Mouse (Mus musculus): ENCODE data around the gene AL732309.1. TPM values are rescaled to one million over a fixed set of nuclear protein-coding genes. Genes with fewer than 3 reads are reported as not detected.

The AL732309.1 gene
- polyA plus RNA-seq, 1 experiment from 2014 or later, result 3.3 TPM

DNA sequence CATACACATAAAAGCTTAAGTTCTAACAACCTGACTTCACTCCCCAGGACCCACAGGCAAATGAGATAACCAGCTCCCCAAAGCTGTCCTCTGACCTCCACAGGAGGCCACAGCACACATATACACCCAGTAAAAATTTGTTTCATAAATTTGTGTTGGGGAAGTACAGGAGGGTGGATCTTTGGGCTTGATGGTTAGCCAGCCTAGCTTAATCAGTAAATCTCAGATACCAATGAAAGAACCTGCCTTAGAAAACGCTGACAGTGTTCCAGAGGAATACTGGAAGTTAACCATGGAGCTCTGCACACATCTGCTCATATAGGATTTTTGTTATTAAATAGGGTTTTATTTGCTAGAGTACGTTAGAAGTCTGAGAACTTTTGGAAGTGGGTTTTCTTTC is 29.0 kb downstream of the AL732309.1 start:
- Histone ChIP-seq H3K4me1 (ENCODE audit: control insufficient read depth, insufficient read depth, low read length) (0 out of 2 replicates have a peak, but pooled peaks cover 3% of the 10 kb centered on the region), H3K27me3 (ENCODE audit: control insufficient read depth, insufficient read depth, low read length) (no peaks in the 10 kb centered on the region), H3K9ac (ENCODE audit: low read length) (no peak overlapping the region), H3K4me3 (ENCODE audit: low read depth, low read length) (no peak overlapping the region), H3K9me3 (ENCODE audit: control insufficient read depth, low read length) (no peaks in the 10 kb centered on the region), H3K36me3 (ENCODE audit: control insufficient read depth, insufficient read depth, low read length) (no peaks in the 10 kb centered on the region), H3K4me2 (no peak overlapping the region), H3K27ac (ENCODE audit: low read depth, low read length) (no peak overlapping the region)
- 63% methylated on average over 2 of the region's 2 CpGs for WGBS
- no peak for ATAC-seq (ENCODE audit: low FRiP score)
- DNase-seq (ENCODE audit: low spot score, missing footprints), result peak; percentile 67

DNA sequence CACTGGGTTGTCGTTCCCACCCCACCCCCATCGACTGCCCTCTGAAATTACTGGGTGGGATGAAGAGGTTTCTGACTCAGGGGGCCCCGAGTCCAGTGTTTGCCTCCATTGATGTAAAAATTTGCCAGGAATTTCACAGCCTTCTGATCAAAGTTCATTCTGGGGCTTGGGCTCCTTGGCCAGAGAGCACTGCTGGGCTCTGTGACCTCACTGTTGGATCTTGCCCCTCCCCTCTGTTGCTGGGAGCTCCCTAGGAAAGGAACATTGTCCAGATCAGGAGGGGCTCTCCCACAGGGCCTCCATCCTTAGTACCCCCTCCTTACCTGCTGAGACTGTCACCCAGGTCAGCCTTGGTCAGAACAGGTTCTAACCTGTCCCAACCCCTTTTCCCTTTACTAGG is 32.2 kb downstream of the AL732309.1 start, which contains the start of gene Stpg3:
Stpg3 (minus strand) TSS at position 194 of the 400 bp plus-strand sequence.
- ATAC-seq (ENCODE audit: low FRiP score) (no peak), DNase-seq (ENCODE audit: low spot score, missing footprints) (peak; percentile 45)
- peaks cover 18% of the 10 kb centered on the region for H3K4me1 ChIP-seq (ENCODE audit: control insufficient read depth, insufficient read depth, low read length)
- H3K9me3 ChIP-seq (ENCODE audit: control insufficient read depth, low read length), result no peaks in the 10 kb centered on the region
- no peak within 1 kb of the TSS for H3K27ac ChIP-seq (ENCODE audit: low read depth, low read length)
- no peak within 1 kb of the TSS for H3K4me3 ChIP-seq (ENCODE audit: low read depth, low read length)
- H3K9ac ChIP-seq (ENCODE audit: low read length), result no peak within 1 kb of the TSS
- no peaks in the 10 kb centered on the region for H3K36me3 ChIP-seq (ENCODE audit: control insufficient read depth, insufficient read depth, low read length)
- WGBS, result 67% methylated on average over 3 of the region's 3 CpGs
- no peaks in the 10 kb centered on the region for H3K27me3 ChIP-seq (ENCODE audit: control insufficient read depth, insufficient read depth, low read length)
- H3K4me2 ChIP-seq, result no peak within 1 kb of the TSS

GRCm38 (mm10) chr2:25213266-25213865 is 33.3 kb downstream of the AL732309.1 start:
- WGBS, result 62% methylated on average over 23 of the region's 23 CpGs
- ATAC-seq (ENCODE audit: low FRiP score) (no peak), DNase-seq (ENCODE audit: low spot score, missing footprints) (peak; percentile 69)
- no peaks in the 10 kb centered on the region for H3K27me3 ChIP-seq (ENCODE audit: control insufficient read depth, insufficient read depth, low read length)
- no peaks in the 10 kb centered on the region for H3K36me3 ChIP-seq (ENCODE audit: control insufficient read depth, insufficient read depth, low read length)
- H3K9me3 ChIP-seq (ENCODE audit: control insufficient read depth, low read length), result no peaks in the 10 kb centered on the region
- H3K27ac ChIP-seq (ENCODE audit: low read depth, low read length), result no peak overlapping the region
- H3K4me2 ChIP-seq, result no peak overlapping the region
- H3K9ac ChIP-seq (ENCODE audit: low read length), result no peak overlapping the region
- no peak overlapping the region for H3K4me3 ChIP-seq (ENCODE audit: low read depth, low read length)
- peaks cover 15% of the 10 kb centered on the region for H3K4me1 ChIP-seq (ENCODE audit: control insufficient read depth, insufficient read depth, low read length)

DNA sequence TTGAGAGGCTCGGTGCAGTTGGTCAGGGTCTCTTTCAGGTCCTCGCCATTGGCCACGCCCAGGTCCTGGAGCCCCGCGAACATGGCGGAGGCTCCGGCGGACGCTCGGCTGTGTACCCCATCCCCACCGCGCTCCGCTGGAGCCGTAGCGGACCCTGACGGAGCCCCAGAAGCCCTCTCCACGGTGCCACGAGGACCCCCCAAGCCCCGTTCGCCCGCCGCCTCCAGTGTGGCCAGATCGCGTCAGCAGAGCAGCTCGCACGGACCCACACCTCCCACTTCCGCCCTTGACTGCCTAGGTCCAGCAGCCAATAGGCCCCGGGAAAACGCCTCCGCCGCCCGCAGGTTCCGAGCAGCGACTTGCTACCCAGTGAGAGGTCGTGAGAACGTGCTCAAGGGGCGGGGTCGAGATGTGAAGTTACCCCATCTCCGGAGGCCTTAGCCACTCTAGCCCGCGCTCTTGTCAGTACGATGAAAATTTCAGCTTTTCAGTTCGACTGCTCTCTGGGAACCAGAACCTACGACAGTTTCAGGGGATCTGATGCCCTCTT is 35.5 kb downstream of the AL732309.1 start, which contains the start of gene Nelfb:
Nelfb (minus strand) TSS at position 369 of the 550 bp plus-strand sequence.
- Histone ChIP-seq H3K27ac (ENCODE audit: low read depth, low read length) (peak within 1 kb of the TSS; percentile 62), H3K4me3 (ENCODE audit: low read depth, low read length) (peak within 1 kb of the TSS; percentile 84), H3K27me3 (ENCODE audit: control insufficient read depth, insufficient read depth, low read length) (no peaks in the 10 kb centered on the region), H3K9ac (ENCODE audit: low read length) (peak within 1 kb of the TSS; percentile 90), H3K36me3 (ENCODE audit: control insufficient read depth, insufficient read depth, low read length) (no peaks in the 10 kb centered on the region), H3K9me3 (ENCODE audit: control insufficient read depth, low read length) (no peaks in the 10 kb centered on the region), H3K4me1 (ENCODE audit: control insufficient read depth, insufficient read depth, low read length) (peaks cover 15% of the 10 kb centered on the region), H3K4me2 (peak within 1 kb of the TSS; percentile 79)
- peak; percentile 96 for ATAC-seq (ENCODE audit: low FRiP score)
- under 1% methylated on average over 44 of the region's 44 CpGs for WGBS
- DNase-seq (ENCODE audit: low spot score, missing footprints), result peak; percentile 99

DNA sequence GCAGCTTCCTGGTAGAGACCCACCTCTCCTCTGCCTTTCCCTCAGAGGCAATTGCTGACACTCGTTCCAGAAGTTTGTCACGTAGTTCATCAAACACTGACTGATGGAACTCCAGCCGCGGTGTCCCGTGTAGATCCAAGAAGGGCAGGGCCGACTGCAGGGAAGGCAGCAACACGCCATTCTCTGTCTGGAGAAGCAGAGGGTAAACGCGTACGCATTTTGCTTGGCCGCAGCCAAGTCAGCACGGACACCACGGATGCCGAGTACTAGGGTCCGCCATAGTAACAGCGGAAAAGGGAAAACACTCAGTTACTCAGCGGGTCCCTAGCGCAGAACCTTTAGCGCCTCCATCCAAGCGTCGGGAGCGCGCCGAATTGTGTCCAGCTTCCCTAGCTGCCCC is 36.0 kb downstream of the AL732309.1 start:
- DNase-seq (ENCODE audit: low spot score, missing footprints) (no peak), ATAC-seq (ENCODE audit: low FRiP score) (no peak; the same call in 1 of the 2 replicates)
- H3K9ac ChIP-seq (ENCODE audit: low read length), result peak overlapping the region; percentile 90
- H3K27ac ChIP-seq (ENCODE audit: low read depth, low read length), result peak overlapping the region; percentile 62; the same call in 1 of the 2 replicates
- H3K4me3 ChIP-seq (ENCODE audit: low read depth, low read length), result peak overlapping the region; percentile 84
- peak overlapping the region; percentile 79 for H3K4me2 ChIP-seq
- WGBS, result under 1% methylated on average over 24 of the region's 24 CpGs
- no peaks in the 10 kb centered on the region for H3K27me3 ChIP-seq (ENCODE audit: control insufficient read depth, insufficient read depth, low read length)
- H3K4me1 ChIP-seq (ENCODE audit: control insufficient read depth, insufficient read depth, low read length), result peaks cover 15% of the 10 kb centered on the region
- H3K36me3 ChIP-seq (ENCODE audit: control insufficient read depth, insufficient read depth, low read length), result no peaks in the 10 kb centered on the region
- H3K9me3 ChIP-seq (ENCODE audit: control insufficient read depth, low read length), result no peaks in the 10 kb centered on the region

DNA sequence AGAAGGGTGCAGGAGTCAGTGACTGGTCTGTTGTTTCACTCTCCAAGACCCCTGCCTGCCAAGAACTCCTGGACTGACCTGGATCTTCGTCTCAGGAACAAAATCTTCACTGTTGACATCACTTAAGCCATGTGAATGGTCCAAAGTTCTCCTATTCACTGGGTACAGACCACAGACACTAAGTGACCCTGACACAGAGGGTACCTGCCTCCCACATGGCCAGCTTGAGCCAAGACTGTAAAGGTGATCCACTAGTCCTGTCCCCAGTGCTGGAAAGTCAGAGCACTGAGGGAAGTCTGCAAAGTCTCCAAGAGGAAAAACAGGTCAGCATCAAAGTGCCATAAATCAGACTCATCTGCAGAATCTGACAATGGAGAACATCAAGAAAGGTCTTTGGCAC is 39.1 kb downstream of the AL732309.1 start:
- peaks cover 9% of the 10 kb centered on the region; the same call in 1 of the 2 replicates for H3K36me3 ChIP-seq (ENCODE audit: control insufficient read depth, insufficient read depth, low read length)
- WGBS, result 83% methylated on average over 1 of the region's 1 CpGs
- no peak for ATAC-seq (ENCODE audit: low FRiP score)

DNA sequence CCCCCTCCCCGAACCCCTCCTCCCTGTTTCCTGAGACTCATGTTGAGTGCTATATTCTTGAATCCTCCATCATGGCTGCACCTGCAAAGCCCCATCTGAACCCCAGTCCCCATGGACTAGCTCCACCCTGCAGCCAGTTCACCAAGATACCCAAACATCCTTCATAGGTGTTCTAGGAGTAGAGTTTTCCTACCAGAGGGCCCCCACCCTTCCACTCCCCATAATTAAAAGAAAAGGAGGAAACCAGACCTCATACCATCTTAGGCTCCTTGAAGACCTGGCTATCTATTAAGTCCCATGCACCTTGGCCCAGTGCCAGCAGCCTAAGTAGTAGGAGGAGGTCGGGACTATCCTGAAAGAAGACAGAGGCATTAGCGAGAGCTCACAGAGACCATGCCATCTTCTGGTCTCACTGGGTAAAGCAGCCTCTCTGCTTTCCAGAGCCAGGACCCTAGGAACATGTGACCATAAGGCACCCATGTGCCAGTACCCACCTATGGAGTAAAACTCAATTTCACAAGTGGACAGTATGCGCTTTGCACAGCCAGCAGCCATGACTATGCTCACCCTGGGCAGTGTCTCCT is 42.9 kb downstream of the AL732309.1 start:
- peak; percentile 56 for DNase-seq (ENCODE audit: low spot score, missing footprints)
- peaks cover 25% of the 10 kb centered on the region for H3K36me3 ChIP-seq (ENCODE audit: control insufficient read depth, insufficient read depth, low read length)
- H3K9ac ChIP-seq (ENCODE audit: low read length), result no peak overlapping the region
- no peaks in the 10 kb centered on the region for H3K27me3 ChIP-seq (ENCODE audit: control insufficient read depth, insufficient read depth, low read length)
- no peak overlapping the region for H3K4me2 ChIP-seq
- ATAC-seq (ENCODE audit: low FRiP score), result 0 out of 2 replicates have a peak, but pooled peaks have one; percentile 19
- no peak overlapping the region for H3K4me3 ChIP-seq (ENCODE audit: low read depth, low read length)
- H3K9me3 ChIP-seq (ENCODE audit: control insufficient read depth, low read length), result no peaks in the 10 kb centered on the region
- no peaks in the 10 kb centered on the region for H3K4me1 ChIP-seq (ENCODE audit: control insufficient read depth, insufficient read depth, low read length)
- no peak overlapping the region for H3K27ac ChIP-seq (ENCODE audit: low read depth, low read length)
- WGBS, result 68% methylated on average over 4 of the region's 4 CpGs

More for the DNA sequence above, 39.1 kb downstream of the AL732309.1 start:
- no peak overlapping the region for H3K27ac ChIP-seq (ENCODE audit: low read depth, low read length)
- H3K9me3 ChIP-seq (ENCODE audit: control insufficient read depth, low read length), result no peaks in the 10 kb centered on the region
- DNase-seq (ENCODE audit: low spot score, missing footprints), result peak; percentile 10
- no peak overlapping the region for H3K4me2 ChIP-seq
- H3K4me3 ChIP-seq (ENCODE audit: low read depth, low read length), result no peak overlapping the region
- no peaks in the 10 kb centered on the region for H3K27me3 ChIP-seq (ENCODE audit: control insufficient read depth, insufficient read depth, low read length)
- H3K4me1 ChIP-seq (ENCODE audit: control insufficient read depth, insufficient read depth, low read length), result peaks cover 15% of the 10 kb centered on the region
- H3K9ac ChIP-seq (ENCODE audit: low read length), result no peak overlapping the region

DNA sequence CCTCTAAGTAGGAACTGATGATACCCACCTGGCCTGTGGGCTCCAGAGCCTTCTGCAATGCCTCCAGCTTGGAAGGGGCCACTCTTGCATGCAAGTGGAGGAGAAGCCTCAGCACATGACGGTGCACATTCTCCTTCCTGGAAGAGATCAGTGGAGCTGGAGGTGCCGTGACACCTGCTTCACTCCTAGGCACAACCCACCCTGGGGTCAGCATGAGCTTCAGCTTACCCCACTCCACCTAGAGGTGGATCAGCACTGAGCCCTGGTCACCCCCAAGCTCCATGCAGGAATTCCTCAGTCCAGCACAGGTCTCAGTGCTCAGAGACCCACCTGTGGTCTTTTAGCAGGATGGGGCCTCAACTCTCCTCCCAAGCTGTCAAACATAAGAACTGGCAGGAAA is 46.0 kb downstream of the AL732309.1 start:
- Histone ChIP-seq H3K27me3 (ENCODE audit: control insufficient read depth, insufficient read depth, low read length) (peaks cover 11% of the 10 kb centered on the region), H3K4me1 (ENCODE audit: control insufficient read depth, insufficient read depth, low read length) (no peaks in the 10 kb centered on the region), H3K4me2 (no peak overlapping the region), H3K4me3 (ENCODE audit: low read depth, low read length) (no peak overlapping the region), H3K9ac (ENCODE audit: low read length) (no peak overlapping the region), H3K9me3 (ENCODE audit: control insufficient read depth, low read length) (no peaks in the 10 kb centered on the region), H3K36me3 (ENCODE audit: control insufficient read depth, insufficient read depth, low read length) (peaks cover 25% of the 10 kb centered on the region), H3K27ac (ENCODE audit: low read depth, low read length) (no peak overlapping the region)
- WGBS, result 96% methylated on average over 2 of the region's 2 CpGs
- ATAC-seq (ENCODE audit: low FRiP score) (no peak), DNase-seq (ENCODE audit: low spot score, missing footprints) (no peak)

GRCm38 (mm10) chr2:25197946-25198345 is 48.7 kb downstream of the AL732309.1 start:
- DNase-seq (ENCODE audit: low spot score, missing footprints), result no peak
- Histone ChIP-seq H3K4me3 (ENCODE audit: low read depth, low read length) (no peak overlapping the region), H3K27ac (ENCODE audit: low read depth, low read length) (no peak overlapping the region), H3K9ac (ENCODE audit: low read length) (no peak overlapping the region), H3K4me2 (no peak overlapping the region), H3K9me3 (ENCODE audit: control insufficient read depth, low read length) (no peaks in the 10 kb centered on the region), H3K27me3 (ENCODE audit: control insufficient read depth, insufficient read depth, low read length) (peaks cover 29% of the 10 kb centered on the region), H3K4me1 (ENCODE audit: control insufficient read depth, insufficient read depth, low read length) (peaks cover 5% of the 10 kb centered on the region; the same call in 1 of the 2 replicates), H3K36me3 (ENCODE audit: control insufficient read depth, insufficient read depth, low read length) (peaks cover 20% of the 10 kb centered on the region)
- ATAC-seq (ENCODE audit: low FRiP score), result no peak
